Comparison of ENCODE assay signal across 15 mouse cellular contexts in the genomic region with DNA sequence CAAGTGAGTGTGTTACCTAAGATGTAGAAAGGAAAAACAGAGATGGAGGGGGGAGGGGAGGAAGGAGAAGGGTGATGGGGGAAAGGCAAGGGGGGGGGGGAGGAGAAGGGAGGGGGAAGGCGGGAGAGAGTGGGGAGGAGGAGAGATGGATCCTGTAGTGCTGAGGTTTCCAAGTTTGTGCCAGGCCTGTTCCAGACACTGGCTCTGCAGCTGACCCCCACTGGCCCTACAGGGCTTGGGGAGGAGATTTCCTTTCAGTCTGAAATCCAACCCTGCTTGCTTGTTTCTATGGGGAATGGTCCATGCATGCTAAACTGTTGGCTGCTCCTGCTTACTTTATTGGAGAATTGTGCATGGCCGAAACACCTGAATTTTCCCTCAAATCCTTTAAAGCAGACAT. TPM values are rescaled to one million over a fixed set of nuclear protein-coding genes. Genes with fewer than 3 reads are reported as not detected.
DNase-seq lines count a peak whose midpoint lies in the region; ATAC-seq and TF ChIP-seq lines count a peak whose summit lies in the region.
"Had no signal": no experiment of that assay in that cellular context is flagged by ENCODE, and none has a peak within 500 bp of the region (broad histone marks: within the 10 kb centered on the region; RNA-seq: fewer than 3 reads in every experiment).

No protein-coding gene starts in this region.

- H3K27me3 ChIP-seq in midbrain, embryonic 11.5 days (ENCODE audit: control insufficient read depth, insufficient read depth, low read length), result no peaks in the 10 kb centered on the region
- no peaks in the 10 kb centered on the region for H3K27me3 ChIP-seq in midbrain, embryonic 16.5 days (ENCODE audit: control insufficient read depth, insufficient read depth, low read depth, low read length)
- no peaks in the 10 kb centered on the region for H3K27me3 ChIP-seq in hindbrain, embryonic 16.5 days (replicated peaks; ENCODE audit: control insufficient read depth, insufficient read depth, low read length)

- H3K9ac ChIP-seq in midbrain, embryonic 11.5 days (ENCODE audit: low read length), result no peak overlapping the region
- H3K9ac ChIP-seq in midbrain, embryonic 16.5 days (ENCODE audit: low read depth, low read length), result no peak overlapping the region
- no peak overlapping the region for H3K9ac ChIP-seq in hindbrain, embryonic 16.5 days (ENCODE audit: low read depth, low read length)

- H3K9me3 ChIP-seq in midbrain, embryonic 11.5 days (ENCODE audit: control insufficient read depth, low read length), result no peaks in the 10 kb centered on the region
- H3K9me3 ChIP-seq in midbrain, embryonic 16.5 days (replicated peaks; ENCODE audit: control insufficient read depth, low read length, poor library complexity, severe bottlenecking), result no peaks in the 10 kb centered on the region
- no peaks in the 10 kb centered on the region for H3K9me3 ChIP-seq in hindbrain, embryonic 16.5 days (ENCODE audit: control insufficient read depth, low read length)

- no peak for ATAC-seq in midbrain, embryonic 11.5 days (ENCODE audit: low FRiP score)
- ATAC-seq in midbrain, embryonic 16.5 days, result no peak
- ATAC-seq in hindbrain, embryonic 16.5 days, result peak; percentile 78

- H3K4me2 ChIP-seq in midbrain, embryonic 11.5 days, result no peak overlapping the region
- H3K4me2 ChIP-seq in midbrain, embryonic 16.5 days (ENCODE audit: low read length), result no peak overlapping the region
- H3K4me2 ChIP-seq in hindbrain, embryonic 16.5 days (ENCODE audit: low read length), result no peak overlapping the region

- DNase-seq in gastrocnemius, adult 2 months, result peak; percentile 41
- DNase-seq in gastrocnemius, adult 18-20 months (ENCODE audit: low spot score), result no peak
- peak; percentile 85 for DNase-seq in midbrain, embryonic 11.5 days (ENCODE audit: low spot score, missing footprints)
- no peak for DNase-seq in right cerebral cortex, adult 18-20 months
- no peak for DNase-seq in gastrocnemius, postnatal 4 days (ENCODE audit: low spot score in 2 of 2)
- DNase-seq in adrenal gland, adult 18-20 months (ENCODE audit: low spot score in 2 of 2), result no peak
- DNase-seq: cerebellum, postnatal 14 days; heart, adult 11 months; heart, postnatal 36 days; kidney, adult 8-10 months; liver; spleen, adult 18-20 months; thymus, adult 18-20 months had no signal

- no peak for TF ChIP-seq CTCF in gastrocnemius, adult 2 months (IDR thresholded peaks at IDR 0.05)

- H3K27ac ChIP-seq in gastrocnemius, adult 2 months, result peak overlapping the region; percentile 40; the same call in 1 of the 2 replicates
- H3K27ac ChIP-seq in midbrain, embryonic 11.5 days (ENCODE audit: low read depth, low read length), result no peak overlapping the region
- H3K27ac ChIP-seq in midbrain, embryonic 16.5 days (ENCODE audit: low read length), result no peak overlapping the region
- no peak overlapping the region for H3K27ac ChIP-seq in hindbrain, embryonic 16.5 days (ENCODE audit: low read depth, low read length)

- H3K4me1 ChIP-seq in midbrain, embryonic 11.5 days (ENCODE audit: control insufficient read depth, insufficient read depth, low read length), result peaks cover 2% of the 10 kb centered on the region; the same call in 1 of the 2 replicates
- no peaks in the 10 kb centered on the region for H3K4me1 ChIP-seq in midbrain, embryonic 16.5 days (ENCODE audit: control insufficient read depth, insufficient read depth, low read length)
- no peaks in the 10 kb centered on the region for H3K4me1 ChIP-seq in hindbrain, embryonic 16.5 days (ENCODE audit: control insufficient read depth, insufficient read depth, low read depth, low read length)

- intact Hi-C loops in gastrocnemius, adult 2 months (cut with DNase I), result no loop called here

- 31% methylated on average over 1 of the region's 2 CpGs for WGBS in midbrain, embryonic 11.5 days
- 29% methylated on average over 2 of the region's 2 CpGs for WGBS in midbrain, embryonic 16.5 days
- WGBS in hindbrain, embryonic 16.5 days, result 52% methylated on average over 1 of the region's 2 CpGs

- H3K4me3 ChIP-seq in gastrocnemius, adult 2 months, result no peak overlapping the region; the same call in 1 of the 2 replicates
- no peak overlapping the region for H3K4me3 ChIP-seq in midbrain, embryonic 11.5 days (ENCODE audit: low read depth, low read length)
- H3K4me3 ChIP-seq in midbrain, embryonic 16.5 days (ENCODE audit: low read depth, low read length), result no peak overlapping the region
- H3K4me3 ChIP-seq in hindbrain, embryonic 16.5 days (ENCODE audit: low read length), result no peak overlapping the region

- no peaks in the 10 kb centered on the region for H3K36me3 ChIP-seq in midbrain, embryonic 11.5 days (ENCODE audit: control insufficient read depth, insufficient read depth, low read length)
- H3K36me3 ChIP-seq in midbrain, embryonic 16.5 days (ENCODE audit: control insufficient read depth, insufficient read depth, low read length), result no peaks in the 10 kb centered on the region
- no peaks in the 10 kb centered on the region for H3K36me3 ChIP-seq in hindbrain, embryonic 16.5 days (ENCODE audit: control insufficient read depth, insufficient read depth, low read length)

RNA-seq across cellular contexts. Expression of a gene that starts 9.8 kb away (rescaled TPM):
- total RNA-seq in gastrocnemius, adult 2 months (2021), result not detected
- under 1 TPM in 1 of 2 experiments, not detected in 1; 0.11 TPM for total RNA-seq in gastrocnemius, adult 18-20 months (2021)
- polyA plus RNA-seq in midbrain, embryonic 11.5 days (2014; fragmentation: Nextera tagmentation; extraction: Ambion mirVana), result 19.8 and 24.3 TPM in 2 replicates
- 2.7 and 3.6 TPM in 2 replicates for polyA plus RNA-seq in midbrain, embryonic 16.5 days (2015; fragmentation: Nextera tagmentation; extraction: Ambion mirVana)
- 6.9 and 8.8 TPM in 2 replicates for polyA plus RNA-seq in hindbrain, embryonic 16.5 days (2015; fragmentation: Nextera tagmentation; extraction: Ambion mirVana)
- 10 to 100 TPM; 13.3 to 14.8 TPM for total RNA-seq in gastrocnemius, postnatal 4 days (2021)
- under 1 TPM; 0.16 to 0.53 TPM for total RNA-seq in adrenal gland, adult 18-20 months (2021)
- total RNA-seq: heart, postnatal 36 days had no signal

RNA-seq across cellular contexts. Expression of a gene that starts 12.1 kb away (rescaled TPM):
- 10 to 100 TPM in 1 of 2 experiments, 1 to 10 TPM in 1; 9.6 to 11.2 TPM for total RNA-seq in gastrocnemius, adult 2 months (2021)
- 10 to 100 TPM; 10.3 to 11.6 TPM for total RNA-seq in gastrocnemius, adult 18-20 months (2021)
- 14.5 and 19.0 TPM in 2 replicates for polyA plus RNA-seq in midbrain, embryonic 11.5 days (2014; fragmentation: Nextera tagmentation; extraction: Ambion mirVana)
- polyA plus RNA-seq in midbrain, embryonic 16.5 days (2015; fragmentation: Nextera tagmentation; extraction: Ambion mirVana), result 33.6 and 38.4 TPM in 2 replicates
- polyA plus RNA-seq in hindbrain, embryonic 16.5 days (2015; fragmentation: Nextera tagmentation; extraction: Ambion mirVana), result 39.0 and 40.2 TPM in 2 replicates
- total RNA-seq in gastrocnemius, postnatal 4 days (2021), result 10 to 100 TPM; 21.0 to 21.6 TPM
- total RNA-seq in adrenal gland, adult 18-20 months (2021), result 10 to 100 TPM; 18.1 to 18.3 TPM

RNA-seq across cellular contexts. Expression of a gene that starts 37.4 kb away (rescaled TPM):
- total RNA-seq in gastrocnemius, adult 2 months (2021), result 10 to 100 TPM; 52.8 to 53.4 TPM
- 10 to 100 TPM; 47.9 to 56.7 TPM for total RNA-seq in gastrocnemius, adult 18-20 months (2021)
- 106 and 107 TPM in 2 replicates for polyA plus RNA-seq in midbrain, embryonic 11.5 days (2014; fragmentation: Nextera tagmentation; extraction: Ambion mirVana)
- polyA plus RNA-seq in midbrain, embryonic 16.5 days (2015; fragmentation: Nextera tagmentation; extraction: Ambion mirVana), result 153 and 159 TPM in 2 replicates
- polyA plus RNA-seq in hindbrain, embryonic 16.5 days (2015; fragmentation: Nextera tagmentation; extraction: Ambion mirVana), result 246 and 256 TPM in 2 replicates
- 100 to 1,000 TPM; 527 to 572 TPM for total RNA-seq in gastrocnemius, postnatal 4 days (2021)
- total RNA-seq in adrenal gland, adult 18-20 months (2021), result 10 to 100 TPM; 24.0 to 43.0 TPM

RNA-seq across cellular contexts. Expression of a gene that starts 57.1 kb away (rescaled TPM):
- total RNA-seq in gastrocnemius, adult 2 months (2021), result 10 to 100 TPM; 40.3 to 41.6 TPM
- total RNA-seq in gastrocnemius, adult 18-20 months (2021), result 10 to 100 TPM; 40.1 to 42.7 TPM
- polyA plus RNA-seq in midbrain, embryonic 11.5 days (2014; fragmentation: Nextera tagmentation; extraction: Ambion mirVana), result 121 and 129 TPM in 2 replicates
- polyA plus RNA-seq in midbrain, embryonic 16.5 days (2015; fragmentation: Nextera tagmentation; extraction: Ambion mirVana), result 226 and 244 TPM in 2 replicates
- 250 and 273 TPM in 2 replicates for polyA plus RNA-seq in hindbrain, embryonic 16.5 days (2015; fragmentation: Nextera tagmentation; extraction: Ambion mirVana)
- total RNA-seq in gastrocnemius, postnatal 4 days (2021), result 10 to 100 TPM; 71.8 to 71.9 TPM
- 100 to 1,000 TPM; 118 to 121 TPM for total RNA-seq in adrenal gland, adult 18-20 months (2021)

Comparison
In these comparisons a context has a peak if more than half of its experiments do, and no peak if none do; other contexts are left out.
1. DNase-seq: peak in gastrocnemius, adult 2 months (single experiment) and midbrain, embryonic 11.5 days (single experiment); none in gastrocnemius, adult 18-20 months (single experiment), right cerebral cortex, adult 18-20 months (single experiment), gastrocnemius, postnatal 4 days (0 of 2) and adrenal gland, adult 18-20 months (0 of 2).
2. RNA of a gene that starts 9.8 kb away (total RNA-seq): 13.3 to 14.8 TPM in gastrocnemius, postnatal 4 days; 0.16 to 0.53 TPM in adrenal gland, adult 18-20 months, 0.11 TPM in gastrocnemius, adult 18-20 months and not detected in gastrocnemius, adult 2 months; every median in the first group is over 4 times any median in the second.
3. RNA of a gene that starts 37.4 kb away (total RNA-seq): 527 to 572 TPM in gastrocnemius, postnatal 4 days; 47.9 to 56.7 TPM in gastrocnemius, adult 18-20 months, 52.8 to 53.4 TPM in gastrocnemius, adult 2 months and 24.0 to 43.0 TPM in adrenal gland, adult 18-20 months; every median in the first group is over 4 times any median in the second.